Mouse (Mus musculus): Measurements from ENCODE around the gene Zbtb20. TPM values are rescaled to one million over a fixed set of nuclear protein-coding genes. Genes with fewer than 3 reads are reported as not detected.
A peak's percentile ranks its signal among the peaks of the same experiment; 100 is the strongest.

The Zbtb20 gene
- total RNA-seq, 4 experiments from 2014 or later, result 154 to 246 (median 184) TPM

DNA sequence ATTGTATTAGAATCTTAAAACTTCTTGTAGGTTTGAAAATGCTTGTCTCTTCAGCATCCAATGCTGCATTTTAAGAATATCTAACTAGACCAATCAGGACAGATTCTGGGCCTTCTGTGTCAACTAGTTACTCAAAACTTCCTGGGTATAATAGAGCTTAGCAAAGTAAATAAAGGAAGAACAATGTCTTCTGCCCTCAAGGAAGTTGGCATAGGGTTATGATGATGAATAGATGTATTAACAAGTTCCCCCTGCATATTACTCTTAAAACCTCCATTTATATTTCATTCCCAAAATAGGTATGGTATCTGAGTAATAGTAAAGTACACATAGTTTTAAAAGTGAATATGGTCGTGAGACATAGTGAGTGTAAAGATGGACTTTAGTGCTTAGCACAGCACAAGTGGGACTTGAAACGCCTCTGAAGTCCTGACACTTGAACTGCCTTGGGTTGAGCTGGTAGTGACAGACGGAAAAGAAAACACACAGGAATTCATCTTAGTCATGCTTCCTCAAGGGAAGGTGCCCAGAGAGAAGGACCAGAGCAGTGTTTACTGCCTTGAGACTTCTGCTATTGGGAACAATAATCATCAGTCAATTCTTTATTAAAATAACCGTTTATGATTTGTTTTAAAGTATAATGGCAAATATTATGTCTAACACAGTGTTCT is 341.8 kb downstream of the Zbtb20 start:
- no peak for DNase-seq

DNA sequence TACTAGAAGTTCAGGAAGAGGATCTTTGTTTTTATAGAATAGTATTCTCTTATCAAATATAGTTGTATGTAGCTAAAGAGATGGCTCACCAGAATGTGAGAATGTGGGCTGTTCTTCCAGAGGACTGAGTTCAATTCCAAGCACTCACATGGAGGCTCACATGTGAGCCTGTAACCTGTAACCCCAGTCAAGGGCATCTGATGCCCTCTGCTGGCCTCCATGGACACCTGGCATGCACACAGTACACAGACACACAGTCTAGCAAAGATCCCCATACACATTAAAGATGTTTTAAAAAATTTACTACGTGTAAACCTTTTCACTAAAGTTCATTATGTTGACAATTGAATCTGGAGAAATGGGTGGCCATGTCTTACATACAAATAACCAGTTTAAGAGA is 343.7 kb downstream of the Zbtb20 start:
- no peak for DNase-seq

DNA sequence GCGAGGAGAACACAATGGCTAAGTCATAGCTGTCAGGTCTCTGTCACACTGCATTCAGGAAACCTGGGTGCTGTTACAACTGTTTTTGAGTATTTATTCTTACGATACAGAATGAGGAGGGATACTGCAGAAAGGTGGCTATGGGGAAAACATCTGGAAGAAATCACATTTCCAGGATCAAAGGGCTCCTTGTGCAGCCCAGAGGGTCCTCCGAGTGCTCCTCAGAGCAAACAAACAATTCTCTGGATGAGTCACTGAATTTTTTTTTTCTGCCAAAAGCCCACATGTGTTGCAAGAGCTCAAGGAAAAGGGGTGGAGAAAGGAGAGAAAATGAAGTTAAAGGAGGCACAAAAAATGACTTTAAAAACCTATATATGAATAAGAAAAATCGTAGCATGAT is 345.6 kb downstream of the Zbtb20 start:
- no peak for DNase-seq

- DNase-seq, result no peak
These were observed 354.6 kb downstream of the Zbtb20 start for GRCm38 (mm10) chr16:43230253-43230652.

GRCm38 (mm10) chr16:43234249-43234648 is 358.6 kb downstream of the Zbtb20 start:
- DNase-seq, result no peak

GRCm38 (mm10) chr16:43235317-43235716 is 359.6 kb downstream of the Zbtb20 start:
- DNase-seq, result no peak

DNA sequence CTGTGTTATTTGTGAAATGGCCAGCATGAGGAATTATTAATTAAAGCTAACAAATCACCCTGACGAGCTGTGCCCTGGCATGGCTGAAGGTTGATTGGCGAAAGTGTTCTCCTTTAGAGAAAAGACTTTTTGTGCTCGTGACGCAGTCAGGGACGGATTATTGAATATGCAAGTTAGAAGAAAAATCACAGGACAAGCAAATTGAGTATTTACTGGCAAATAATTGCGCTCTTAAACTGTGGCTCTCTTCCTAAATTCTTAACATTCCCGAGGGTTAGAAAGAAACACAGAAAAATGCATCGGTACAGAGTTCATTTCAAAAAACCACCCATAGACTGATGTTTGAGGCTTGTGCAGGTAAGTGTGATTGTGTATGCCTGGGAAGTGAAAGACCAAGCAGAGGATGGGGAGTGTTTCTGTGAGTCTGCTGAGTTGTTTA is 360.1 kb downstream of the Zbtb20 start:
- DNase-seq, result no peak

DNA sequence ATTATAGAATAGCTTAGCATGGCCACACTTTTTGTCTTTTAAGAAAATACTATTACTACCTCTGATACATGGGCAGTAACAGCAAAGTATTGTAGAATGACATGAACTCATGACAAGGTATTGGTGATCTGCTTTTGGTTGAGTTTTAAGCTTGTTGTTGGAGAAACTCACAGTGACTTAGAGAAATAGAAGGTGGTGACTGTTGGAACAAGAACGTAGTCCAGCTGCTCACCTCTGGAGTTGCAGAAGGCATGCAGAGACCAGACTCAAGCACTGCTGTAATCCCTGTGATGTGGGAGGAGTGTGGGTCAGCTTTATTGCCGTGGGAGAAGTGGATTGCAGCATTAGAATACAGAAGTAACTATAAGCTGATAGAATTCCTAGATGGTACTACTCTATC is 361.9 kb downstream of the Zbtb20 start:
- DNase-seq, result no peak

GRCm38 (mm10) chr16:43247026-43247425 is 371.3 kb downstream of the Zbtb20 start:
- DNase-seq, result no peak

GRCm38 (mm10) chr16:43253077-43253476 is 377.4 kb downstream of the Zbtb20 start:
- DNase-seq, result peak; percentile 28

DNA sequence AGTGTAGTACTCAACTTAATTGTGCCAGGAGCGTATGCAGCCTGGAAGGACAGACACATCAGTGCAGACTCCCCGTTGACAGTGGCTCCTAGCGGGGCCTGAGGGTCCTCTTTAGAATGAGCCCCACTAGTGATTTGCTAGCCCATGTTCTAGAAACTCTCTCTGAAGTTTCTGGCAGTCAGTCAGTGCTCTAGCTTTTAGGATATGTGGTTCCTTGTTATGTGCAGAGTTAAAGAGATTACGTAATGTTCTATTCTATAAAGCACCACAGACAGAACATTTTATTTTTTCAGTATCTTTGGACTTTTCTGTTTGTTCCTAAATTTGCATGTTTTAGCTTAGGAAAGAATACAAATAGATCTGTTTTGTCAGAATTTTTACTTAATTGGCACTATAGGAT is 378.1 kb downstream of the Zbtb20 start:
- DNase-seq, result no peak

GRCm38 (mm10) chr16:43256191-43256899 is 380.7 kb downstream of the Zbtb20 start:
- DNase-seq, result no peak

GRCm38 (mm10) chr16:43256900-43257281 is 381.2 kb downstream of the Zbtb20 start:
- DNase-seq, result no peak

DNA sequence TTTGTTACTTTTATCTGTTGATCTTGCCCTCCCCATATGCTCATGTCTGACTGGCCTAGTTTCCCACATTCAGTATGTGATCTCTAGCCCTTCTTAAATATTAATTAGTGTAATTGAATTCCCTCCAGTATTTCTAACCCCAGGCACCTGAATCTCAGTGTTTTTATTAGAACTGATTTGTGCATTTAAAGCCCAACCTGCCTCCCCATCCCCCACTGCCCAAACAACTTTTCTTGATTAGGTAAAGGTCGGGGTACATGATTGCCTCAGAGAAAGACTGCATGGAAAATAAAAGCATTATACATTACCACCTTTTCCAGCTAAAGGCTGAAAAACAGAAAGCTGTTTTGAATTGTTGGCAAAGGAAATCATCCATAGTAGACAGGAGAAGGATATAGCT is 383.8 kb downstream of the Zbtb20 start:
- DNase-seq, result no peak

DNA sequence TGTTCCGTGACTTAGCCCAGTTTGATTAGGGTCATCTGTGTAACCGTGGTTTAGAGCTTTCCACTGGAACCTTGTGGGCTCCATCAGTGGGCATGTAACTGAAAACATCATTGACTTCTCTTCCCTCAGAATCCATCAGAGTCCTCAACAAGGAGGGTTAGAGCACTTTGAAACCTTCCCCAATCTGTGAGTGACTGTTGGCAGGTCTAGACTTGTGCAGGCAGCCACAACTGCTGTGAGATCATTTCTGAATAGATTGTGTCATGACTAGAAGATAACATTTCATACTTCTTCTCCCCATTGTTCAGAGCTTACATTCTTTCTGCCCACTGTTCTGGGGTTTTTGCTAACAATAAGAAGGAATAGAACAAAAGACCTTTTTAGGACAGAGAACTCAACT is 385.2 kb downstream of the Zbtb20 start:
- no peak for DNase-seq

DNA sequence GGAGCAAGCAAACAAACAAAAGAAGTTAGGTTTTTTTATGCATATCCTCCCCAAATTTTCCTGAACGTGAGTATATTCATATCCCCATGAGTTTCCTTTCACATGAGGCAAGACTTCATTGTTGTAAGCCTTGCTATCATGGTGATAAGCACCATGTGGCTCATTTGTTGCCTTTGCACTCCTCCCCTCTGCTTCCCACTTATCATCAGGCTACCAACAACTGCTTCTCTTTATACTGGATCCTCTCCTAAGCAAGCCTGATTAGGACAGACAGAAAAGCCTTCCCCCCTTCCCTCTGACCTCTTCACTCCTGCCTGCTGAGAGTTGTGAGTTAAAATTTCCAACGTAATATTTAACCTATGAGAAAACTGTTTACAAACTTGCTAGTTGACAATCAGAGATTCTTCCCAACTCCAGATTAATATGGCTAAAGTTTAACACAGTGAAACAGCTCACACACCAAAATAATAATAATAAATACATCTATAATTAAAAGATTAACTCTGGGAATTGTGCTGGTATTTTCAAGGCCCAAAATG is 398.4 kb downstream of the Zbtb20 start:
- DNase-seq, result no peak

- DNase-seq, result no peak
These were observed 401.1 kb downstream of the Zbtb20 start for GRCm38 (mm10) chr16:43276764-43277163.

- DNase-seq, result no peak
These were observed 410.6 kb downstream of the Zbtb20 start for GRCm38 (mm10) chr16:43286319-43286718.

- peak; percentile 20 for DNase-seq
These were observed 411.2 kb downstream of the Zbtb20 start for GRCm38 (mm10) chr16:43286783-43287383.

GRCm38 (mm10) chr16:43291423-43291822 is 415.7 kb downstream of the Zbtb20 start:
- DNase-seq, result no peak

GRCm38 (mm10) chr16:43297953-43298596 is 422.4 kb downstream of the Zbtb20 start:
- no peak for DNase-seq

DNA sequence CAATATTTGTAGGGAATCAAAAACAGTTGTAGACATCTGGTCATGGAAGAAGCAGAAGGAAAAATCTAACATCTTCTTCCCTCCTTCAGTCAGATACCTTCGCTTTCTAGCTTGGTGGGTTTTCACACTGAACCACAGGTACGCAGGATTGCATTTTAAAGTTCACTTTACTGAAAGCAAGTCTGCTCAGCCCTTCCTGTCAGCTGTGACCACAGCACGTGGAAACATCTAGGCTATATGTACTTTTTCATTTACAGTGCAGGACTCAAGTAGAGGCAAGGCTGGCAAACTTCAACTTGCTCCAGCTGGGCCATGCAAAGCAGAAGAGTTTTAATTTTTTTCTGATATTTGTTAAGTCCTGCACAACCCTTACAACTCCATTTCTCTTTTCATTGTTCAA is 424.7 kb downstream of the Zbtb20 start:
- DNase-seq, result no peak

- no peak for DNase-seq
These were observed 426.5 kb downstream of the Zbtb20 start for GRCm38 (mm10) chr16:43302171-43302570.

Measured in adrenal gland, adult 8-10 months (tissue).